Mouse (Mus musculus): ENCODE results near the gene Smg9.

The Smg9 gene

GRCm38 (mm10) chr7:24377091-24377865 is 22.1 kb upstream of the Smg9 start:
- DNase-seq (ENCODE audit: low read depth) = peak; percentile 76

- DNase-seq (ENCODE audit: low read depth) = peak; percentile 86
These were observed 21.2 kb upstream of the Smg9 start for GRCm38 (mm10) chr7:24378049-24378701.

GRCm38 (mm10) chr7:24379934-24380333 is 19.5 kb upstream of the Smg9 start:
- peak; percentile 83 for DNase-seq (ENCODE audit: low read depth)

- peak; percentile 72 for DNase-seq (ENCODE audit: low read depth)
These were observed 19.0 kb upstream of the Smg9 start for GRCm38 (mm10) chr7:24380370-24380769.

- peak; percentile 62 for DNase-seq (ENCODE audit: low read depth)
These were observed 16.6 kb upstream of the Smg9 start for GRCm38 (mm10) chr7:24382730-24383372.

- DNase-seq (ENCODE audit: low read depth) = peak; percentile 52
These were observed 15.3 kb upstream of the Smg9 start for GRCm38 (mm10) chr7:24384070-24384469.

GRCm38 (mm10) chr7:24384827-24385226 is 14.6 kb upstream of the Smg9 start:
- DNase-seq (ENCODE audit: low read depth) = peak; percentile 87

- peak; percentile 7 for DNase-seq (ENCODE audit: low read depth)
These were observed 12.3 kb upstream of the Smg9 start for GRCm38 (mm10) chr7:24387059-24387556.

- DNase-seq (ENCODE audit: low read depth) = peak; percentile 11
These were observed 9.8 kb upstream of the Smg9 start for GRCm38 (mm10) chr7:24389516-24390187.

GRCm38 (mm10) chr7:24390512-24390911 is 8.9 kb upstream of the Smg9 start:
- no peak for DNase-seq (ENCODE audit: low read depth)

GRCm38 (mm10) chr7:24391077-24391476 is 8.3 kb upstream of the Smg9 start:
- DNase-seq (ENCODE audit: low read depth) = no peak

- DNase-seq (ENCODE audit: low read depth) = no peak
These were observed 7.7 kb upstream of the Smg9 start for GRCm38 (mm10) chr7:24391687-24392086.

- DNase-seq (ENCODE audit: low read depth) = no peak
These were observed 5.4 kb upstream of the Smg9 start for GRCm38 (mm10) chr7:24394054-24394453.

- DNase-seq (ENCODE audit: low read depth) = peak; percentile 72
These were observed 4.8 kb upstream of the Smg9 start for GRCm38 (mm10) chr7:24394475-24395161.

GRCm38 (mm10) chr7:24396832-24397231 is 2.6 kb upstream of the Smg9 start:
- no peak for DNase-seq (ENCODE audit: low read depth)

GRCm38 (mm10) chr7:24398364-24398913 is 980 bp upstream of the Smg9 start:
- DNase-seq (ENCODE audit: low read depth) = peak; percentile 20

- DNase-seq (ENCODE audit: low read depth) = no peak
These were observed 648 bp downstream of the Smg9 start for GRCm38 (mm10) chr7:24400082-24400452.

GRCm38 (mm10) chr7:24400489-24400888 is 1.1 kb downstream of the Smg9 start:
- DNase-seq (ENCODE audit: low read depth) = peak; percentile 10

- DNase-seq (ENCODE audit: low read depth) = peak; percentile 60
These were observed 3.4 kb downstream of the Smg9 start for GRCm38 (mm10) chr7:24402851-24403250.

GRCm38 (mm10) chr7:24405649-24406048 is 6.2 kb downstream of the Smg9 start:
- no peak for DNase-seq (ENCODE audit: low read depth)

All from induced T-regulatory cell, adult 2 months (primary cell).